Mouse (Mus musculus) kidney, embryonic 15.5 days (tissue): ENCODE measurements around the gene Fam20a. TPM values are rescaled to one million over a fixed set of nuclear protein-coding genes. Genes with fewer than 3 reads are reported as not detected.
A peak's percentile ranks its signal among the peaks of the same experiment; 100 is the strongest.
"Not testable (repeated sequence)": the region's sequence is repeated elsewhere in the genome, so short reads cannot be mapped to it uniquely, and the experiment has no call there.

Experiments used
- ATAC-seq: fragments of 200-750 bp; cut with Nextera tagmentation; replicated peaks from 2 replicates; pipeline ENCODE4 v1.8.0; 2017; ENCODE audit warnings: moderate TSS enrichment; ENCODE audit not compliant: low FRiP score
- H3K27ac ChIP-seq: fragments of 300-500 bp; sonication (generic); 2 replicates; pipeline ENCODE4 v1.5.1; 2015; ENCODE audit warnings: mild to moderate bottlenecking, inconsistent platforms
- H3K27me3 ChIP-seq: fragments of 300-500 bp; sonication (generic); 2 replicates; pipeline ENCODE4 v1.6.1; 2015; ENCODE audit warnings: inconsistent platforms
- H3K36me3 ChIP-seq: fragments of 300-500 bp; sonication (generic); 2 replicates; pipeline ENCODE4 v1.6.1; 2015; ENCODE audit warnings: inconsistent platforms
- H3K4me1 ChIP-seq: fragments of 300-500 bp; sonication (generic); 2 replicates; pipeline ENCODE4 v1.6.1; 2015; ENCODE audit warnings: inconsistent platforms
- H3K4me2 ChIP-seq: fragments of 300-500 bp; sonication (generic); 2 replicates; pipeline ENCODE4 v1.6.1; 2015; ENCODE audit warnings: moderate library complexity, mild to moderate bottlenecking, inconsistent platforms
- H3K4me3 ChIP-seq: fragments of 300-500 bp; sonication (generic); replicated peaks from 2 replicates; pipeline ENCODE4 v1.5.1; 2015; ENCODE audit warnings: mild to moderate bottlenecking, inconsistent platforms
- H3K9ac ChIP-seq: fragments of 300-500 bp; sonication (generic); 2 replicates; pipeline ENCODE4 v1.6.1; 2015; ENCODE audit warnings: mild to moderate bottlenecking, inconsistent platforms
- H3K9me3 ChIP-seq: fragments of 300-500 bp; sonication (generic); replicated peaks from 2 replicates; pipeline ENCODE4 v1.6.1; 2016; ENCODE audit warnings: inconsistent platforms
- WGBS: fragments of 180-500 bp; shearing (Covaris S2); methylation state at CpG from one replicate; pipeline ENCODE4 v1.1.7; 2015; ENCODE audit warnings: mixed read lengths; 5-methylcytosine and 5-hydroxymethylcytosine counted together
- polyA plus RNA-seq: library from polyadenylated mRNA; unstranded; fragments of >200 nt; fragmentation: Nextera tagmentation; extraction: Ambion mirVana; gene quantifications from 2 replicates; pipeline ENCODE4 v1.2.1, GENCODE M21; 2015

The Fam20a gene
- polyA plus RNA-seq, 1 experiment from 2014 or later: 2.3 TPM

DNA sequence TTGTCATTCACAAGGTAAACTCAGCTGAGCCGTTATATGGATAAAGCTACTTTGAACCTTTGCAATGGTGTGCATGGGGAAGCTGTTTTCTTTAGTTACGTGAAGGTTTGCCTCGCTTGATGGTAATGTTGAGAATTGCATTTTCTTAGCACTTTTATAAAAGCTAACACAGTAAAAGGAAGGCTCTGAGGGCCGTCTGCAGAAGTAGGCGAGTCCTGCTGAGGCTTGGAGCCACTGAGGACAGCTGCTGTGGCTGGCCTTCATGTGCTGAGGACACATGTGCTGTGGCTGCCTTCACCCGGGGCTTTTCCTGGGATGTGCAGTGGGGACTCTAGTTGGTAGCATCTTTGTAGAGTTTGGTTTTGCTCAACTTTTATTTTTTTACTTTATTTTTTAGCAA, 56.7 kb downstream of the Fam20a start:
- Histone ChIP-seq H3K9me3 (no peaks in the 10 kb centered on the region), H3K27ac (no peak overlapping the region), H3K4me1 (no peaks in the 10 kb centered on the region), H3K36me3 (peaks cover 93% of the 10 kb centered on the region), H3K4me2 (no peak overlapping the region), H3K27me3 (no peaks in the 10 kb centered on the region), H3K4me3 (no peak overlapping the region), H3K9ac (no peak overlapping the region)
- ATAC-seq: no peak
- 94% methylated on average over 6 of the region's 6 CpGs for WGBS

DNA sequence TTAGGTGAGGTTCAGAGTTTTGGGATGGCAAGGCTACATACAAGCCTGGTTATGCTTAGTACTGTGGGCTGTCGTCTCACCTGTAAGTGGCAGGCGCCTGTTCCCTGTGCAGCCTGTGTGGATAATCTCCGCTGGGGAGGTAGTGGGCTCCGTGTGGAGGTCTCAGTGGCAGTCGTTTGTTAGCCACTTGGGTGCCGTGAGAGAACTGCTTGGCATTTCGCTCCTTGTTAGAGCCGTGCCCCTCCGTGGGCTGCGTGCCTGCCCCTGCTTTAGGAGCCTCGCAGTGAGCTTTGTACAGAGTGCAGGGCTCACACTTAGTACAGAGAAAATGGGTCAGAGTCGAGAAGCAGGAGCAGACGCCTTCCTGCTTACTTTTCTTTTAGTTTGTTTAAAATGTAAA, 57.8 kb downstream of the Fam20a start:
- Histone ChIP-seq H3K36me3 (peaks cover 96% of the 10 kb centered on the region), H3K27me3 (no peaks in the 10 kb centered on the region)
- WGBS: 90% methylated on average over 13 of the region's 13 CpGs

DNA sequence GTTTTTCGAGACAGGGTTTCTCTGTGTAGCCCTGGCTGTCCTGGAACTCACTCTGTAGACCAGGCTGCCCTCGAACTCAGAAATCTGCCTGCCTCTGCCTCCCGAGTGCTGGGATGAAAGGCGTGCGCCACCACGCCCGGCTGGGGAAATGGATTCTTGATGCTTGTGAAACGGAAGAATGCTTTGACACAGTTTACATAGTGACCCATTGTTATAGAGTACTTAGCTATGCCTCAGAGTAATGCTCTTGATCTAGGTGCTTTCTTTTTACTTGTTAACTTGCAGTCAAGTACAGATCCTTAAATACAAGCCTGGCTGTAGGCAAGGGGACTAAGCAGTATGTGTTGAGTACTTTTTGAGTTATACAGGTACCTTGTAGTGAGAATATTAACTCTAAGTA, 61.6 kb downstream of the Fam20a start:
- ATAC-seq, H3K4me1 ChIP-seq, H3K27ac ChIP-seq, H3K27me3 ChIP-seq, H3K9me3 ChIP-seq, H3K4me2 ChIP-seq, H3K9ac ChIP-seq, H3K4me3 ChIP-seq: not testable (repeated sequence)
- 90% methylated on average over 8 of the region's 8 CpGs for WGBS
- H3K36me3 ChIP-seq: peaks cover 94% of the 10 kb centered on the region

More for the DNA sequence above, 57.8 kb downstream of the Fam20a start:
- no peak overlapping the region for H3K9ac ChIP-seq
- H3K4me2 ChIP-seq: no peak overlapping the region
- H3K27ac ChIP-seq: no peak overlapping the region
- ATAC-seq: no peak
- no peak overlapping the region for H3K4me3 ChIP-seq
- H3K4me1 ChIP-seq: no peaks in the 10 kb centered on the region
- no peaks in the 10 kb centered on the region for H3K9me3 ChIP-seq

DNA sequence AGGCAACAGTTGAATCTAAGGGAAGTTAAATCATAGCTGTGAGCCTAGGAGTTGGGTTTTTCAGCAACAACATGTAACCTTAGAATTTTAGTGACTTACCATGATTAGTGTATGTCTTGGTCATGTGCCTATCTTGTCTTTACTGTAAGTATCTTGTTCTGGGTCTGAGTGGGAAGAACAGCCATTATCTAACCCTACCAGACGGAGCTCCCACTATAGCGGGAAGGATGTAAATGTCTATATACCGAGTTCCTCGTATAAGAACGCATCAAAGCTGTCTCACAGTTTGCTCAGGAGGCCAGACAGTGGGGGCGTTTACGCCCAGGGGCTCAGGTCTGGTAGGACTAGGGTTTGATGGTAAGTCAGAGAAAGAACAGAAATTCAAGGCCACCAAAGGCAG, 65.8 kb downstream of the Fam20a start:
- no peak overlapping the region for H3K27ac ChIP-seq
- WGBS: 85% methylated on average over 7 of the region's 7 CpGs
- H3K36me3 ChIP-seq: peaks cover 77% of the 10 kb centered on the region
- peaks cover 23% of the 10 kb centered on the region for H3K4me1 ChIP-seq
- no peaks in the 10 kb centered on the region for H3K27me3 ChIP-seq
- no peak overlapping the region for H3K9ac ChIP-seq
- H3K9me3 ChIP-seq: no peaks in the 10 kb centered on the region
- H3K4me3 ChIP-seq: no peak overlapping the region
- H3K4me2 ChIP-seq: no peak overlapping the region
- no peak for ATAC-seq

DNA sequence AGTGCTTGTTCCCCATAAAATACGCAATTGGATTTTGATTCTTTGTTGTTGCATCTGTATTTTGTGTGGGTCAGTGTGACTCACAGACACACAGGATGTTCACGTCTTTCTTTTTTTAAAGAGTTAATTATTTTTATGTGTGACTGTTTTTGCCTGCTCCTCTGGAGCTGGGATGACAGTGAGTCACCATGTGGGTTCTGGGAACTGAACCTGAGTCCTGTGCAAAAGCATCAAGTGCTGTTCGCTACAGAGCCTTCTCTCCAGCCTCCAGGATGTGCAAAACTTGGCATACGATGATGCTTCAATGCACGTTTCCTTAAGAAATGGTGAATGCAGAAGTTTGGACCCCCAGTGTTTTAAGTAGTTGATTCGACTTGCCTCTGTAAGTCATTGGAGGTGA, 67.5 kb downstream of the Fam20a start:
- H3K4me1 ChIP-seq: peaks cover 30% of the 10 kb centered on the region
- H3K36me3 ChIP-seq: peaks cover 60% of the 10 kb centered on the region
- no peaks in the 10 kb centered on the region for H3K9me3 ChIP-seq
- no peak overlapping the region for H3K4me3 ChIP-seq
- WGBS: 83% methylated on average over 6 of the region's 6 CpGs
- H3K27me3 ChIP-seq: no peaks in the 10 kb centered on the region
- H3K4me2 ChIP-seq: no peak overlapping the region
- no peak for ATAC-seq
- H3K9ac ChIP-seq: no peak overlapping the region
- no peak overlapping the region for H3K27ac ChIP-seq

DNA sequence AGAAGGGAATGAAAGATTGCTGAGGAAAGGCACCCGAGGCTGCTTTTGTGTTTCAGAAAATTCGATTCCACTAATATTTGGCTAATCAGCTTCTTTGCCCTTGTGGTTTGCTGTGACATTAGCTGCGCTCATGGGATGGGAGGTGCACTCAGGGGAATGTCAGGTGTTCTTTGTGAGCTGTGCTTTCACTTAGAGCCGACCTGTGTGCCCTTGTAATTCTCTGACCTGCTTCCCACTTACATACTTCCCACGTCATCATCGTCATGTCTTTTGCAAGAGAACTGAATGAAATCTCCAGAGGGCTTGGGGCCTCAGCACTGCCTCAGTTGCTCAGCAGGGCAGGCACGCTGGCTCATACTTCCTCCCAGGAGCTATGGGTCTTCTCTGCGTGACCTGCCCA, 68.9 kb downstream of the Fam20a start:
- Histone ChIP-seq H3K27ac (no peak overlapping the region), H3K27me3 (no peaks in the 10 kb centered on the region), H3K4me2 (peak overlapping the region; percentile 72), H3K9ac (0 out of 2 replicates have a peak overlapping the region, but pooled peaks have one; percentile 4), H3K4me3 (peak overlapping the region; percentile 80), H3K9me3 (no peaks in the 10 kb centered on the region), H3K36me3 (peaks cover 48% of the 10 kb centered on the region), H3K4me1 (peaks cover 40% of the 10 kb centered on the region)
- 60% methylated on average over 8 of the region's 8 CpGs for WGBS
- no peak for ATAC-seq

DNA sequence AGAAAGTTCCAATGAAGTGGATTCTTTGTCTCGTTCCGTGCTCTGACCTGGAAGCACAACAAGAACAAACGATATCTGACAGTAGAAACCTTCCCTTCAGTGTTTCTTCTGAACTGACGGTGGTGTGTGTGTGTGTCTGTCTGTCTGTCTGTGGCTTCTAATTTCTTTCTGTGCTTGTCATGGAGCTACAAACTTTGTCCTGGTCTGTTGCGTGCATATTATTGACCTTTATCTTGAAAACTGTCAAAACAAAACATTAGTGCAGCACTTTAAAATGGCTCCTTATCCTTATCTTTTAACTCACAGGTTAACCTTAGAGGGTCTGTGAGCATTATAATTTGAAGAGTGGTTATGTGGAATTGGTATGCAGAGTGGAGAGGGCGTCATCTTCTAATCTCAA, 69.6 kb downstream of the Fam20a start:
- no peaks in the 10 kb centered on the region for H3K27me3 ChIP-seq
- peak overlapping the region; percentile 72 for H3K4me2 ChIP-seq
- H3K4me1 ChIP-seq: peaks cover 40% of the 10 kb centered on the region
- no peak for ATAC-seq
- H3K36me3 ChIP-seq: peaks cover 43% of the 10 kb centered on the region
- no peaks in the 10 kb centered on the region for H3K9me3 ChIP-seq
- H3K27ac ChIP-seq: no peak overlapping the region
- WGBS: 44% methylated on average over 6 of the region's 6 CpGs
- H3K4me3 ChIP-seq: peak overlapping the region; percentile 80
- H3K9ac ChIP-seq: peak overlapping the region; percentile 91

DNA sequence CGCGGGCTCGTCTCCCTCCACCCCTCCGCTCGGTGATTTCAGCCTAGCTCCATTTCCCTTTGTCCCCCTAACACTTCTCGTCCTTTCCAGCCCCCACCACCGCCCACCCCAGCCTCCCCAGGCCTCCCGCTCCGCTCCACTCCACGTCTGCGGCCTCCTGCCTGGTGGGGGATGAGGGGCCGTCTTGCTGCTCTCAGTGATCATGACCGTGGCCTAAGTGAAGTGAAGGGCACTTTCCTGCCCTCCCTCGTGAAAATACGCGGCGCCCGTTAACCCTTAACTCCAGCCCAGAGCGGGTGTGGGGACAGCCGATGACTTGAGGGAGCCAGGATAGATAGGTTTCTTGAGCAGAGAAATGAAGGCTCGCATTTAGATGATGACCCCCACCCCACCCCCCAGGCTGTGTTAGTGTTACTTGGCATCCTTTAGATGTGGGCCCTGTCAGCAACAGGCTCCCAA, 70.5 kb downstream of the Fam20a start:
- Histone ChIP-seq H3K9ac (peak overlapping the region; percentile 91), H3K27me3 (no peaks in the 10 kb centered on the region), H3K4me3 (peak overlapping the region; percentile 80), H3K4me2 (peak overlapping the region; percentile 72), H3K36me3 (peaks cover 35% of the 10 kb centered on the region), H3K27ac (peak overlapping the region; percentile 98), H3K9me3 (no peaks in the 10 kb centered on the region), H3K4me1 (peaks cover 40% of the 10 kb centered on the region)
- ATAC-seq: peak; percentile 11
- WGBS: 0% methylated on average over 21 of the region's 21 CpGs

DNA sequence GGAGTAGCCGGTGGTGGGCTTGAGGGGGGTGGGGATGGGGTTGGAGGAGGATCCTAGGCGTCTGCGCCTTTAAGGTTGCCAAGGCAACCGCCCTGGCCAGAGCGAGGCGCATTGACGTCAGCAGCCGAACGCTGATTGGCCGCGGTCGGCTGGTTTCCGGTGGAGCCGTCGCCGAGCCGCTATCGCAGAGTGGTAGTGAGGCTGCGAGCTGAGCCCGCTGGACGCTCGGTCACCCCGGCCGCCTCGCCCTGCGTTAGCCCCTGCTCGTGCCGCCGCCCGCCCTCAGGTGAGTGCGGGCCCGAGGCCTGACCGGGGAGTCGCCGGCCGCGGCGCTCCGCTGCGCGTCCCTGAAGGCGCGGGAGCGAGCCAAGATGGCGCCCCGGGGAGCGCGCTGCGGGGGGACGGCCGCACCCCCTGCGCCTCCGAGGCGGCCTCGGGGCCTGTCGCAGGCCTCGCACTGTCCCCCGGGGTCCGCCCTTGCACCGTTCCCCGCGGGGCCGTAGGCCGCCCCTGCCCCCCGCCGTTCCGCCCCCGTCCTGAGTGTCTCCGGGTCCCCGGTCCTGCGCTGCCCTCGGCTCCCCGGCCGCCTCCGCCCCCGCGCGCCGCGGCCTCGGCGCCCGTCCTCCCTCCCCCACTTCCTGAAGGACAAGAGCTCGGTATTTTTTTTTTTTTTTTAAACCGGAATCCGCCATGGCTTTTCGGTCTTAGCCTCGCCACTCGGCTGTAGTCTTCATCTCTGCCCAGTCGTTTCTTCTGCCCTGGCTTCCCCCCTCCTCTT, 71.1 kb downstream of the Fam20a start:
- Histone ChIP-seq H3K27me3 (no peaks in the 10 kb centered on the region), H3K4me3 (peak overlapping the region; percentile 80), H3K4me1 (peaks cover 40% of the 10 kb centered on the region), H3K4me2 (peak overlapping the region; percentile 91), H3K27ac (peak overlapping the region; percentile 98), H3K9me3 (no peaks in the 10 kb centered on the region), H3K9ac (peak overlapping the region; percentile 91), H3K36me3 (peaks cover 29% of the 10 kb centered on the region)
- WGBS: 0% methylated on average over 73 of the region's 90 CpGs
- ATAC-seq: peak; percentile 97

DNA sequence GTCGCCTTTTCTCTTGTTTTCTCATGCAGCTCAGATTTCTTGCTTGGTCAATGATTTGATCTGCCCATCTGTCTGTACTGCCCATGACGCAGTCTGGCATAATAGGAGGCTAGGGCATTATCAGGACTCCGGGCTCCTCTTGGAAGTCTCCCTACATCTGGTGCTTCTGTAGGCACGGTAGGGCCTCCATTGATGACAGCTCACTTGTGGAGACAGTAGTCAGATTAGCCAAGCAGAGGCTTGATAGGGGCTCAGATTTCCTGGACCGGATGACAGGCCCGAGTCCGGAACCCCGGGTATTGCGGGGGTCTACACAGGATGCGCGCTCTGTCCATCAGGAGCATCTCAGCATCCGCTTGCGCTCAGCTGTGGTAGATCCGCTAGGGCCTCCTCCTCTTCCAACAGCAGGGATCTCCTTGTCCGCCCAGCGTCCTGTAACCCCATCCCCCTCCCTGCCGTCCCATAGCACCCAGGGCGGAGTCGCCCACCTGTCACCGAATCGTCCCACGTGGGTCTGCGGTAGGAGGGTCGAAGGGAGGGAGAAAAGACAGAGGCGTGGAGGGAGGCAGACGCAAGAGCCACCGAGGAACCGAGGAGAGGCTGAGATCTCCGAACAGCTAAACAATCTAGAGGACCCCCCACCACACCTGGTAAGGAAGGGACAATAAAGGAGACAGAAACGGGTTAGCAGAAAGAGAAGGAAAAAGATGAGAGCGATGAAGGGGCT, 71.9 kb downstream of the Fam20a start:
- Histone ChIP-seq H3K4me2 (peak overlapping the region; percentile 91), H3K27me3 (no peaks in the 10 kb centered on the region), H3K4me1 (peaks cover 40% of the 10 kb centered on the region), H3K36me3 (peaks cover 20% of the 10 kb centered on the region), H3K9ac (peak overlapping the region; percentile 91), H3K27ac (peak overlapping the region; percentile 98), H3K9me3 (no peaks in the 10 kb centered on the region), H3K4me3 (peak overlapping the region; percentile 80)
- peak; percentile 80 for ATAC-seq
- 1% methylated on average over 31 of the region's 31 CpGs for WGBS

DNA sequence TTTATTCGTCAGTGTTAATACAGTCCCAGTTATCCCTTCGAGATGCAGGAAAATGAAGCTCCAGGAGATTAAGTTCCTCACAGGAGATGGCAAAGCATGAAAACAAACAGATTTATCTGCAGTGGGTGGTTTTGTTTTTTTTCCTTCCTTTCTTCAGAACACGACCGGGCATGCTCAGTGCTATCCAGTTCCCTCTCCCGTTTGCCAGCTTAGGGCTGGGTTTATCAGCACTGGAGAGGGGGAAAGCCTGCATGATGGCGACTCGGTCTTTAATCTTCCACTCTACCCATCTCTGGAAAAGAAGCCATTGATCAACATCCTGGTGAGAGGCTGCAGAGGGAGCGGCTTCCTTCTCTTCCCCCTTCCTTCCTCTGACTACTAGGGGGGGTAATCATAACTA, 72.9 kb downstream of the Fam20a start, which contains the start of gene Prkar1a:
Gene Prkar1a, plus strand, starts transcription at position 200 of the 400 bp plus-strand sequence.
- 24% methylated on average over 8 of the region's 8 CpGs for WGBS
- peak within 1 kb of the TSS; percentile 80 for H3K4me3 ChIP-seq
- H3K9ac ChIP-seq: peak within 1 kb of the TSS; percentile 91
- H3K36me3 ChIP-seq: peaks cover 11% of the 10 kb centered on the region
- H3K27ac ChIP-seq: peak within 1 kb of the TSS; percentile 98
- no peaks in the 10 kb centered on the region for H3K27me3 ChIP-seq
- peak within 1 kb of the TSS; percentile 91 for H3K4me2 ChIP-seq
- ATAC-seq: no peak
- H3K4me1 ChIP-seq: peaks cover 40% of the 10 kb centered on the region
- no peaks in the 10 kb centered on the region for H3K9me3 ChIP-seq

DNA sequence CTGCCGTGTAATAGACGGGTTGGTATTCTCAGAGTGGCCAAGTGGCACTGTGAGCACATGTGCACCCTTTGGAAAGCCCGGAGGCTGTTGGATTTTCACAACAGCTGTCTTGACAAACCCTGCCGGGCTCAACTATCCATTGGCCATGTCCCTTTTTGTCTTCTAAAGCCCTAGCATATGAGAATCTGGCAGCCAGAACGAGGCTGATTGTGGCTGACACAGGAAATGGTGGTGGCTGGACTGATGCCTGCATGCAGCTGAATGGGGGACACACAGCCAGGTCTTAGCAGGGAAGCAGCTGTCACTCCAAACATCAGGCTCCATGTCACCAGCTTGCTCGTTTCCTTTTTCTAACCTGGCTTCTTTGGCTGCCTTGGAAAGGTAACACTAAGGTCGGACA, 73.6 kb downstream of the Fam20a start:
- ATAC-seq: no peak
- Histone ChIP-seq H3K36me3 (peaks cover 4% of the 10 kb centered on the region), H3K4me3 (no peak overlapping the region), H3K27ac (peak overlapping the region; percentile 22; the same call in 1 of the 2 replicates), H3K4me1 (peaks cover 36% of the 10 kb centered on the region), H3K9ac (no peak overlapping the region), H3K4me2 (no peak overlapping the region), H3K27me3 (no peaks in the 10 kb centered on the region), H3K9me3 (no peaks in the 10 kb centered on the region)
- WGBS: 45% methylated on average over 7 of the region's 7 CpGs
